Comparison of ENCODE assay signal across 8 mouse cellular contexts in genomic region chr15:12824965-12825364, GRCm38 (mm10). TPM values are rescaled to one million over a fixed set of nuclear protein-coding genes. Genes with fewer than 3 reads are reported as not detected.
A peak's percentile ranks its signal among the peaks of the same experiment; 100 is the strongest.
DNase-seq lines count a peak whose midpoint lies in the region; ATAC-seq and TF ChIP-seq lines count a peak whose summit lies in the region.

No protein-coding gene starts in this region.

- WGBS in heart, embryonic 13.5 days = under 1% methylated on average over 31 of the region's 31 CpGs
- WGBS in hindbrain, embryonic 10.5 days = under 1% methylated on average over 31 of the region's 31 CpGs
- WGBS in liver, postnatal 0 days (ENCODE audit: insufficient replicate concordance) = under 1% methylated on average over 31 of the region's 31 CpGs
- WGBS in stomach, postnatal 0 days = under 1% methylated on average over 31 of the region's 31 CpGs

- H3K9ac ChIP-seq in heart, embryonic 13.5 days = peak overlapping the region; percentile 92
- peak overlapping the region; percentile 95 for H3K9ac ChIP-seq in liver, postnatal 0 days (replicated peaks)
- peak overlapping the region; percentile 80 for H3K9ac ChIP-seq in stomach, postnatal 0 days (ENCODE audit: low read length)

- peaks cover 59% of the 10 kb centered on the region for H3K36me3 ChIP-seq in heart, embryonic 13.5 days
- peaks cover 67% of the 10 kb centered on the region for H3K36me3 ChIP-seq in hindbrain, embryonic 10.5 days
- peaks cover 24% of the 10 kb centered on the region for H3K36me3 ChIP-seq in liver, postnatal 0 days (replicated peaks; ENCODE audit: insufficient read depth, low read length)
- H3K36me3 ChIP-seq in stomach, postnatal 0 days (ENCODE audit: control insufficient read depth, insufficient read depth, low read length) = peaks cover 10% of the 10 kb centered on the region

- H3K4me3 ChIP-seq in heart, embryonic 13.5 days = peak overlapping the region; percentile 96
- H3K4me3 ChIP-seq in bone marrow macrophage, adult 2 months (ENCODE audit: insufficient read depth, low read length) = peak overlapping the region; percentile 76
- peak overlapping the region; percentile 88 for H3K4me3 ChIP-seq in hindbrain, embryonic 10.5 days
- H3K4me3 ChIP-seq in liver, postnatal 0 days (ENCODE audit: low read depth, low read length) = peak overlapping the region; percentile 95
- peak overlapping the region; percentile 85 for H3K4me3 ChIP-seq in stomach, postnatal 0 days (ENCODE audit: low read depth, low read length)

- no peak for TF ChIP-seq CTCF in bone marrow macrophage, adult 2 months (IDR thresholded peaks at IDR 0.05; ENCODE audit: low read depth, low read length)
- TF ChIP-seq CTCF in liver, postnatal 0 days (IDR thresholded peaks at IDR 0.05; ENCODE audit: low read depth) = peak; percentile 21
- TF ChIP-seq CTCF in stomach, postnatal 0 days (IDR thresholded peaks at IDR 0.05; ENCODE audit: low read depth) = peak; percentile 19; the same call in 1 of the 2 replicates

- DNase-seq in heart, postnatal 4 days = no peak
- peak; percentile 74 for DNase-seq in CD4-positive, CD25-positive, alpha-beta regulatory T cell, adult 2 months (ENCODE audit: low read depth, low spot score)
- no peak for DNase-seq in hindbrain, embryonic 10.5 days (ENCODE audit: low spot score)
- DNase-seq in liver, postnatal 0 days = no peak
- peak; percentile 60 for DNase-seq in stomach, postnatal 0 days (ENCODE audit: low spot score)
- DNase-seq in cerebellum, adult 9-11 months = no peak

- H3K4me1 ChIP-seq in heart, embryonic 13.5 days = peaks cover 25% of the 10 kb centered on the region
- H3K4me1 ChIP-seq in bone marrow macrophage, adult 2 months (ENCODE audit: control insufficient read depth, insufficient read depth, low read length) = peaks cover 20% of the 10 kb centered on the region
- H3K4me1 ChIP-seq in hindbrain, embryonic 10.5 days (replicated peaks) = peaks cover 32% of the 10 kb centered on the region
- H3K4me1 ChIP-seq in liver, postnatal 0 days (ENCODE audit: insufficient read depth) = peaks cover 27% of the 10 kb centered on the region
- H3K4me1 ChIP-seq in stomach, postnatal 0 days (replicated peaks; ENCODE audit: control insufficient read depth, insufficient read depth) = no peaks in the 10 kb centered on the region

- TF ChIP-seq EP300 in liver, postnatal 0 days (IDR thresholded peaks at IDR 0.05; ENCODE audit: low read depth) = no peak
- no peak for TF ChIP-seq EP300 in stomach, postnatal 0 days (optimal IDR thresholded peaks at IDR 0.05)

- 0 out of 2 replicates have a peak, but pooled peaks have one; percentile 46 for TF ChIP-seq POLR2A in bone marrow macrophage, adult 2 months (IDR thresholded peaks at IDR 0.05; ENCODE audit: borderline replicate concordance, low read depth, low read length)

- H3K27me3 ChIP-seq in heart, embryonic 13.5 days (replicated peaks) = no peaks in the 10 kb centered on the region
- no peaks in the 10 kb centered on the region for H3K27me3 ChIP-seq in hindbrain, embryonic 10.5 days (ENCODE audit: insufficient read depth, poor library complexity, severe bottlenecking)
- no peaks in the 10 kb centered on the region for H3K27me3 ChIP-seq in liver, postnatal 0 days (ENCODE audit: insufficient read depth, low read length)
- no peaks in the 10 kb centered on the region for H3K27me3 ChIP-seq in stomach, postnatal 0 days (ENCODE audit: control insufficient read depth, insufficient read depth, low read length)

- H3K27ac ChIP-seq in heart, embryonic 13.5 days (replicated peaks) = peak overlapping the region; percentile 66
- H3K27ac ChIP-seq in bone marrow macrophage, adult 2 months (ENCODE audit: insufficient read depth, low read depth, low read length) = no peak overlapping the region; the same call in 1 of the 2 replicates
- H3K27ac ChIP-seq in hindbrain, embryonic 10.5 days = peak overlapping the region; percentile 96
- H3K27ac ChIP-seq in liver, postnatal 0 days (ENCODE audit: low read depth) = peak overlapping the region; percentile 75
- H3K27ac ChIP-seq in stomach, postnatal 0 days (replicated peaks) = peak overlapping the region; percentile 70

- peak overlapping the region; percentile 89 for H3K4me2 ChIP-seq in heart, embryonic 13.5 days
- H3K4me2 ChIP-seq in liver, postnatal 0 days (ENCODE audit: low read depth, low read length) = peak overlapping the region; percentile 86
- H3K4me2 ChIP-seq in stomach, postnatal 0 days (replicated peaks; ENCODE audit: low read depth) = peak overlapping the region; percentile 78

- no peaks in the 10 kb centered on the region for H3K9me3 ChIP-seq in heart, embryonic 13.5 days
- no peaks in the 10 kb centered on the region for H3K9me3 ChIP-seq in hindbrain, embryonic 10.5 days
- H3K9me3 ChIP-seq in liver, postnatal 0 days (ENCODE audit: low read length) = no peaks in the 10 kb centered on the region
- H3K9me3 ChIP-seq in stomach, postnatal 0 days (ENCODE audit: control insufficient read depth, low read length) = no peaks in the 10 kb centered on the region

- peak; percentile 4; the same call in 1 of the 2 replicates for ATAC-seq in heart, embryonic 13.5 days (ENCODE audit: extremely low read depth, insufficient number of reproducible peaks, low FRiP score, low TSS enrichment)
- ATAC-seq in liver, postnatal 0 days = peak; percentile 43
- peak; percentile 43 for ATAC-seq in stomach, postnatal 0 days (ENCODE audit: low FRiP score, low TSS enrichment)

RNA-seq across cellular contexts. Expression of gene Drosha, which starts 0.3 kb away (rescaled TPM):
- polyA plus RNA-seq in heart, embryonic 13.5 days (2015; fragmentation: Nextera tagmentation; extraction: Ambion mirVana) = 24.4 and 25.5 TPM in 2 replicates
- 10 to 100 TPM; 32.5 to 35.4 TPM for total RNA-seq in heart, postnatal 4 days (2021)
- 14.6 and 14.9 TPM in 2 replicates for polyA plus RNA-seq in bone marrow macrophage, adult 2 months (2012; ENCODE audit: insufficient read depth, insufficient read length, missing spikeins)
- polyA plus RNA-seq in hindbrain, embryonic 10.5 days (2016; fragmentation: Nextera tagmentation; extraction: Ambion mirVana) = 66.8 and 72.1 TPM in 2 replicates
- polyA plus RNA-seq in liver, postnatal 0 days (2015; fragmentation: Nextera tagmentation; extraction: Ambion mirVana) = 4.5 and 5.2 TPM in 2 replicates
- polyA plus RNA-seq in stomach, postnatal 0 days (2015; fragmentation: Nextera tagmentation; extraction: Ambion mirVana) = 8.7 and 10.3 TPM in 2 replicates

RNA-seq across cellular contexts. Expression of gene 6030458C11Rik, which starts 0.5 kb away (rescaled TPM):
- 26.8 and 27.2 TPM in 2 replicates for polyA plus RNA-seq in heart, embryonic 13.5 days (2015; fragmentation: Nextera tagmentation; extraction: Ambion mirVana)
- total RNA-seq in heart, postnatal 4 days (2021) = 10 to 100 TPM; 15.2 to 17.0 TPM
- 17.6 and 18.6 TPM in 2 replicates for polyA plus RNA-seq in bone marrow macrophage, adult 2 months (2012; ENCODE audit: insufficient read depth, insufficient read length, missing spikeins)
- 39.7 and 42.3 TPM in 2 replicates for polyA plus RNA-seq in hindbrain, embryonic 10.5 days (2016; fragmentation: Nextera tagmentation; extraction: Ambion mirVana)
- polyA plus RNA-seq in liver, postnatal 0 days (2015; fragmentation: Nextera tagmentation; extraction: Ambion mirVana) = 18.9 and 19.5 TPM in 2 replicates
- polyA plus RNA-seq in stomach, postnatal 0 days (2015; fragmentation: Nextera tagmentation; extraction: Ambion mirVana) = 16.1 and 16.5 TPM in 2 replicates

Comparison
In these comparisons a context has a peak if more than half of its experiments do, and no peak if none do; other contexts are left out.
1. DNase-seq: peak in CD4-positive, CD25-positive, alpha-beta regulatory T cell, adult 2 months (single experiment) and stomach, postnatal 0 days (single experiment); none in heart, postnatal 4 days (single experiment), hindbrain, embryonic 10.5 days (single experiment), liver, postnatal 0 days (single experiment) and cerebellum, adult 9-11 months (single experiment).
2. Peak in every context shown above with its lines, with median percentiles within 50 percentile points of each other: ATAC-seq, H3K4me2 ChIP-seq, H3K4me3 ChIP-seq and H3K9ac ChIP-seq.